ENCODE assay signal across 12 mouse cellular contexts in the genomic region with DNA sequence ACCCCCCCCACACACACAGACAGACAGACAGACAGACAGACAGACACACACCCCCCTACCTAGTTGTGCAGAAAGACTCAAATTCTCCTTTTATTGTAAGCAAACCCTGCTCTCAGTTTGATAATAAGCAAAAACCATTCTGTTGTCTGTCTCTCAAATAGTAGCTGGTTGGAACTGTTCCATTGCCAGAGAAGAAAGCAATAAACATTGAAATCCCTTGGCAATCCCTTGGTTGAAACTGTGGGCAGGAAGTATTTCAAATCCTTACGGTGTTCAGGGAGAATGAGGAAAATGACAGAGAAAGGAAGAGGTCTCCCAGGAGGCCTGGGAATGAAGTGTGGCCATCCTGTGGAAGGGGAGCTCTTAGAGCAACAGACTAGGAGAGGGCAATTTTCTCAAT.
A peak's percentile ranks its signal among the peaks of the same experiment; 100 is the strongest.
DNase-seq lines count a peak whose midpoint lies in the region; ATAC-seq and TF ChIP-seq lines count a peak whose summit lies in the region.
"Had no signal": no experiment of that assay in that cellular context is flagged by ENCODE, and none has a peak within 500 bp of the region (broad histone marks: within the 10 kb centered on the region; RNA-seq: fewer than 3 reads in every experiment).

No protein-coding gene starts in this region.

- no peak overlapping the region for H3K4me2 ChIP-seq in forebrain, postnatal 0 days (ENCODE audit: low read depth)
- H3K4me2 ChIP-seq in kidney, embryonic 16.5 days (replicated peaks; ENCODE audit: low read depth, low read length): no peak overlapping the region
- no peak overlapping the region for H3K4me2 ChIP-seq in hindbrain, embryonic 14.5 days (replicated peaks)
- H3K4me2 ChIP-seq: liver, embryonic 13.5 days had no signal

- H3K27ac ChIP-seq in forebrain, embryonic 10.5 days: peak overlapping the region; percentile 26; the same call in 1 of the 2 replicates
- no peak overlapping the region for H3K27ac ChIP-seq in forebrain, postnatal 0 days (ENCODE audit: low read depth, low read length)
- peak overlapping the region; percentile 52 for H3K27ac ChIP-seq in kidney, embryonic 16.5 days (ENCODE audit: low read length)
- peak overlapping the region; percentile 75 for H3K27ac ChIP-seq in embryonic facial prominence, embryonic 10.5 days (replicated peaks)
- H3K27ac ChIP-seq in hindbrain, embryonic 14.5 days: peak overlapping the region; percentile 65
- H3K27ac ChIP-seq: liver, embryonic 13.5 days had no signal

- H3K27me3 ChIP-seq in forebrain, embryonic 10.5 days (ENCODE audit: poor library complexity, severe bottlenecking): no peaks in the 10 kb centered on the region
- no peaks in the 10 kb centered on the region for H3K27me3 ChIP-seq in forebrain, postnatal 0 days (ENCODE audit: insufficient read depth, low read length)
- no peaks in the 10 kb centered on the region for H3K27me3 ChIP-seq in kidney, embryonic 16.5 days (ENCODE audit: insufficient read depth, low read length)
- H3K27me3 ChIP-seq in embryonic facial prominence, embryonic 10.5 days (replicated peaks; ENCODE audit: low read depth, poor library complexity, severe bottlenecking): no peaks in the 10 kb centered on the region
- no peaks in the 10 kb centered on the region for H3K27me3 ChIP-seq in hindbrain, embryonic 14.5 days (ENCODE audit: control insufficient read depth, insufficient read depth, low read length)
- H3K27me3 ChIP-seq: liver, embryonic 13.5 days had no signal

- no peak for DNase-seq in forebrain, embryonic 10.5 days (ENCODE audit: extremely low spot score, low spot score)
- no peak for DNase-seq in forebrain, postnatal 0 days
- DNase-seq in kidney, postnatal 4 days: no peak
- no peak for DNase-seq in embryonic facial prominence, embryonic 10.5 days (ENCODE audit: low spot score)
- DNase-seq in hindbrain, embryonic 14.5 days (ENCODE audit: low spot score): no peak
- no peak for DNase-seq in adrenal gland, postnatal 14 days
- DNase-seq: cerebellum, postnatal 10 days; heart, adult 18-20 months; kidney, adult 2 months; liver, embryonic 13.5 days had no signal

- no peaks in the 10 kb centered on the region for H3K9me3 ChIP-seq in forebrain, embryonic 10.5 days
- no peaks in the 10 kb centered on the region for H3K9me3 ChIP-seq in forebrain, postnatal 0 days (ENCODE audit: low read length)
- H3K9me3 ChIP-seq in kidney, embryonic 16.5 days (ENCODE audit: low read length): no peaks in the 10 kb centered on the region
- H3K9me3 ChIP-seq in embryonic facial prominence, embryonic 10.5 days: no peaks in the 10 kb centered on the region
- no peaks in the 10 kb centered on the region for H3K9me3 ChIP-seq in hindbrain, embryonic 14.5 days (ENCODE audit: control insufficient read depth, low read length)
- H3K9me3 ChIP-seq: liver, embryonic 13.5 days had no signal

- no peak overlapping the region for H3K4me3 ChIP-seq in forebrain, embryonic 10.5 days
- H3K4me3 ChIP-seq in forebrain, postnatal 0 days (ENCODE audit: low read depth, low read length): no peak overlapping the region
- no peak overlapping the region for H3K4me3 ChIP-seq in kidney, embryonic 16.5 days (ENCODE audit: low read length)
- no peak overlapping the region for H3K4me3 ChIP-seq in embryonic facial prominence, embryonic 10.5 days
- no peak overlapping the region for H3K4me3 ChIP-seq in hindbrain, embryonic 14.5 days (replicated peaks; ENCODE audit: low read length)
- H3K4me3 ChIP-seq: liver, embryonic 13.5 days had no signal

- no peak for ATAC-seq in forebrain, postnatal 0 days
- ATAC-seq in kidney, embryonic 16.5 days (ENCODE audit: low FRiP score, low TSS enrichment): no peak
- ATAC-seq in hindbrain, embryonic 14.5 days (ENCODE audit: low FRiP score): no peak
- ATAC-seq in inflammation-experienced regulatory T-cells, adult 6 months: no peak

- no peak for TF ChIP-seq CTCF in forebrain, postnatal 0 days (IDR thresholded peaks at IDR 0.05; ENCODE audit: low read depth)

- peaks cover 52% of the 10 kb centered on the region for H3K4me1 ChIP-seq in forebrain, embryonic 10.5 days
- H3K4me1 ChIP-seq in forebrain, postnatal 0 days (ENCODE audit: insufficient read depth): peaks cover 16% of the 10 kb centered on the region
- peaks cover 69% of the 10 kb centered on the region for H3K4me1 ChIP-seq in kidney, embryonic 16.5 days (ENCODE audit: insufficient read depth, low read length)
- peaks cover 60% of the 10 kb centered on the region for H3K4me1 ChIP-seq in embryonic facial prominence, embryonic 10.5 days
- peaks cover 19% of the 10 kb centered on the region for H3K4me1 ChIP-seq in hindbrain, embryonic 14.5 days (replicated peaks; ENCODE audit: control insufficient read depth, insufficient read depth, low read length)

- H3K36me3 ChIP-seq in forebrain, embryonic 10.5 days (replicated peaks): peaks cover 5% of the 10 kb centered on the region
- H3K36me3 ChIP-seq in forebrain, postnatal 0 days (ENCODE audit: insufficient read depth): no peaks in the 10 kb centered on the region
- H3K36me3 ChIP-seq in kidney, embryonic 16.5 days (ENCODE audit: insufficient read depth, low read length): no peaks in the 10 kb centered on the region
- peaks cover 5% of the 10 kb centered on the region for H3K36me3 ChIP-seq in embryonic facial prominence, embryonic 10.5 days (replicated peaks)
- H3K36me3 ChIP-seq in hindbrain, embryonic 14.5 days (replicated peaks; ENCODE audit: control insufficient read depth, insufficient read depth): no peaks in the 10 kb centered on the region
- H3K36me3 ChIP-seq: liver, embryonic 13.5 days had no signal

- WGBS in forebrain, embryonic 10.5 days: 87% methylated on average over 1 of the region's 1 CpGs
- WGBS in forebrain, postnatal 0 days: 25% methylated on average over 1 of the region's 1 CpGs
- 21% methylated on average over 1 of the region's 1 CpGs for WGBS in kidney, embryonic 16.5 days
- 53% methylated on average over 1 of the region's 1 CpGs for WGBS in embryonic facial prominence, embryonic 10.5 days
- 11% methylated on average over 1 of the region's 1 CpGs for WGBS in hindbrain, embryonic 14.5 days

- H3K9ac ChIP-seq in forebrain, postnatal 0 days: no peak overlapping the region
- H3K9ac ChIP-seq in kidney, embryonic 16.5 days (replicated peaks; ENCODE audit: low read length): no peak overlapping the region
- H3K9ac ChIP-seq in hindbrain, embryonic 14.5 days: no peak overlapping the region
- H3K9ac ChIP-seq: liver, embryonic 13.5 days had no signal
